Mouse (Mus musculus): ENCODE results near the gene Acadvl.

Acadvl gene

GRCm38 (mm10) chr11:70014880-70015558 lies at the start of gene Acadvl:
Gene Acadvl (minus strand): TSS chr11:70015411.
- DNase-seq (ENCODE audit: extremely low read depth, insufficient read length, low spot score) = peak; percentile 85

DNA sequence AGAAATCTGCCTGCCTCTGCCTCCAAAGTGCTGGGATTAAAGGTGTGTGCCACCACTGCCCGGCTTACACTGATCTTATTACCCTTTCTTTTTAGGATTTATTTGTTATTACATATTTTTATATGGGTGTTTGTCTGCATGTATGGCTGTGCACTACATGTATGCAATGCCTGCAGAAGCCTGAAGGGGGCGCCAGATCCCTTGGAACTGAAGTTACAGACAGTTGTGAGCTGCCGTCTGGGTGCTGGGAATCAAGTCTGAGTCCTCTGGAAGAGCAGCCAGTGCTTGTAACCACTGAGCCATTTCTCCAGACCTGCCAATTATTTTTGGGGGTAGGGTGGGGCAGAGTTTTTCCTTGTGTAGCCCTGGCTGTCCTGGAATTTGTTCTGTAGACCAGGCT lies 47.8 kb upstream of the Acadvl start:
- DNase-seq (ENCODE audit: extremely low read depth, insufficient read length, low spot score) = no peak

DNA sequence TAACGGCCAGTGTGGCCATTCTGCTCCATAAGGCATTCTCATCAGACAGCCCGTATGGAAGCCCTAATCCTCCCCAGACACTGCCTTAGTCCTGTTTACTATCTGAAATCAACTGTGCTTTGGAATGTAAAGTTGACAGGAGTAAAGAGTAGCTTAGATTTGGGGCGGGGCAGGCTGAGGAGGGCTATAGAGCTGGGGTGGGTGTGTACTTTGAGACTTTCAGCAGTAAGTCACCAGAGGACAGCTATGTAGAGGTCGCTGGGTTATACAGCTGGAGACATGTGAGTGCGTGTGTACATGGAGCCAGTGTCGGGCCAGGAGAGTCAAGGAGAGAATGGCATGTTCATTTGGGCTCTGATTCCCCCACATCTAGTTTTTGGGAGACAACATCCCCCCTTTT lies 44.7 kb upstream of the Acadvl start:
- DNase-seq (ENCODE audit: extremely low read depth, insufficient read length, low spot score) = no peak

GRCm38 (mm10) chr11:70057805-70058204 lies 42.6 kb upstream of the Acadvl start:
- no peak for DNase-seq (ENCODE audit: extremely low read depth, insufficient read length, low spot score)

DNA sequence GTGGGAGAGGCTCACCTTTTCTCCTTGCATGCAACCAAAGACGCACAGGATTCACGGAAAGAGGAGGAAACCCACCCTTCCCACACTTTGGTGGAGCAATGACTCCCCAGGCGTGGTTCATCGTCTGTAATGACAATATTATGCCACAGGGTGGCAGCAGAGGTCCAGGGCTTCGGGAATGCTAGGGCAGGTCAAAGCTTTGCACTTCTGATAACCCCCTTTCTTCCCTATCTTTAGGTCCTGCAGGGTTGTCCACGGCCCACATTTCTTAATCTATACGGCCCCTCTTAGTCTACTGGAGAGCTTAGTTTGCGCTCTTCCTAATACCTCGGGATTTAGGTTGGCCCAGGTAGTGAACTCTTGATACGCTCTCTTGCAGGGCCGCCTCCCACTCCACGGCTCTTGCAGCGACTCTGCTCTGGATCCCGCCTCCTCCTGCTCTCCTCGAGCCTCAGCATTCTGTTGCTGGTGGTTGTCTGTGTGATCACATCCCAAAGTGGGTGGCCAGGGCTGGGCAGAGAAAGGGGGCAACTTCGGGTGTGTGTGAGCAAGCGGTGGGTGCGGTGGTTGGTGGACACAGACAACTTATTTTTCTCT lies 40.5 kb upstream of the Acadvl start:
- peak; percentile 36 for DNase-seq (ENCODE audit: extremely low read depth, insufficient read length, low spot score)

GRCm38 (mm10) chr11:70053898-70054570 lies 38.8 kb upstream of the Acadvl start, which contains the start of gene Asgr1:
Gene Asgr1 (plus strand): TSS chr11:70054085.
- DNase-seq (ENCODE audit: extremely low read depth, insufficient read length, low spot score) = no peak

DNA sequence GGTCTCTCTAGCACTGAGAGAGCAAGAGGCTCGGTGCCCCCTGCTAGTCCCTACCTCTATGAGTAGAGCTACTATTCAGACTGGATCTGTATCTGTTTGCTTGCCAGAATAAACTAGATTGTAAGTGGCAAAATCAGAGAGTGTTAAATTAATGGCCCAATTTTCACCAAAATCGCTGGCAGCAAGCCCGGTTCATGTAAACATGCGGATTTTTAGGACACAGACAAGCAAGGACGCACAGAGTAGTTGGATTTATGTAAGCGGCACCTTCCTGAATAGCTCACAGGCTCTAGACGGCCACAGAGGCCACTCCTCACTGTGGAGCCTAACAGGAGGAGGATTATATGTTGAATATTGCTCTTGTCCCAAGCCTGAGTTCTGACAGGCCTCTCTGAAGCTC lies 37.9 kb upstream of the Acadvl start:
- DNase-seq (ENCODE audit: extremely low read depth, insufficient read length, low spot score) = no peak

GRCm38 (mm10) chr11:70049816-70050215 lies 34.6 kb upstream of the Acadvl start:
- DNase-seq (ENCODE audit: extremely low read depth, insufficient read length, low spot score) = no peak

GRCm38 (mm10) chr11:70049366-70049765 lies 34.2 kb upstream of the Acadvl start:
- DNase-seq (ENCODE audit: extremely low read depth, insufficient read length, low spot score) = no peak

DNA sequence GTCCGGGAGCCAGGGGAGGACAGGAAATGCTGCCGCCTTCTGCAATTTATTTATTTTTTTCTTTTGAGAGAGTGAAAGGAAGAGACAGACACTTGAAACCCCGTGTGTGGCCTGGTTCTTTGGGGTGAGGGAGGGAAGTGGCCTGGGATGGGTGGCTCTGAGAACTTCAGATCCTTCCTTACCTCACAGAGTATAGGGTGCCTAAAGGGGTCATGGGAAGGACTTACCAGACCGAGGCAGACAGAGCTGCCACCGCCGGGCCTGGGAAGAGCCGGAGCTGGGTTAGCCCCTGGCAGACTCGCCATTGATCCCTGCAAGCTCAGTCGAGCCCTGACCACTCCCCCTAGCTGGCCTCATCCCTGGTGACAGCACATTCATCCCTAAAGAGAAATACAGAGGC lies 30.2 kb upstream of the Acadvl start:
- DNase-seq (ENCODE audit: extremely low read depth, insufficient read length, low spot score) = no peak

DNA sequence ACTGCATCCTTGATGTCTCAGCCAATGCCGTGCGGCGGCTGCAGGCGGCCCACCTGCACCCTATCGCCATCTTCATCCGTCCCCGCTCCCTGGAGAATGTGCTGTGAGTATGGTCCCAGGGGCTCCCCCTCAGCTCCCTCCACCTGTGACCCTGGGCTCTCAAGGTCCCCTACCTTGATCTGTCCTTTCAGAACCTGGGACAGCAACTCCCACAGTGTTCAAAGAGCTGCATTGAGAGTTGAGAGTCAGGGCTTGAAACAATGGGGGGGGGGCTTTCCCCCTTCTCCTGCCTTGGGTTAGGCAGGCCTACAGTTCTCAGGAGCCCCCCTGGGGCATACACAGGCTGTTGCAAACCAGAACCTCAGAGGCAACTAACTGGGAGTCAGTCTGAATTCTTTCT lies 28.5 kb upstream of the Acadvl start:
- no peak for DNase-seq (ENCODE audit: extremely low read depth, insufficient read length, low spot score)

- DNase-seq (ENCODE audit: extremely low read depth, insufficient read length, low spot score) = no peak
Measured at GRCm38 (mm10) chr11:70042309-70043085, 27.3 kb upstream of the Acadvl start.

GRCm38 (mm10) chr11:70040184-70040583 lies 25.0 kb upstream of the Acadvl start:
- DNase-seq (ENCODE audit: extremely low read depth, insufficient read length, low spot score) = no peak

DNA sequence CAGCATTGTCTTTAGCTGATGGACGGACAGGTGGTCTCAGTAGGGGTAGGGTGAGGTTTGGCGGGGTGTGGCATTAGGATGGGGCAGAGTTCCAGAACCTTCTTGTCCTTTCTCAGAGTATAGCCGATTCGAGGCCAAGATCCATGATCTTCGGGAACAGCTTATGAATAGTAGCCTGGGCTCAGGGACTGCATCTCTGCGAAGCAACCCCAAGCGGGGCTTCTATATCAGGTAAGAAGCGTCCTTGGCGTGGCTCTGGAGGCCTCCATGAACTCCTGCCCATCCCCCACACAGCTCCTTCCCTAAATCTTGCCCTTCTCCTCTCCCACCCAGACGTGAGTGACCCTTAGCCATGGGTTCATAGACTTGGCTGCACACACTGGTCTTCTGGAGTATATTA lies 24.4 kb upstream of the Acadvl start:
- no peak for DNase-seq (ENCODE audit: extremely low read depth, insufficient read length, low spot score)

GRCm38 (mm10) chr11:70038174-70038573 lies 23.0 kb upstream of the Acadvl start:
- no peak for DNase-seq (ENCODE audit: extremely low read depth, insufficient read length, low spot score)

DNA sequence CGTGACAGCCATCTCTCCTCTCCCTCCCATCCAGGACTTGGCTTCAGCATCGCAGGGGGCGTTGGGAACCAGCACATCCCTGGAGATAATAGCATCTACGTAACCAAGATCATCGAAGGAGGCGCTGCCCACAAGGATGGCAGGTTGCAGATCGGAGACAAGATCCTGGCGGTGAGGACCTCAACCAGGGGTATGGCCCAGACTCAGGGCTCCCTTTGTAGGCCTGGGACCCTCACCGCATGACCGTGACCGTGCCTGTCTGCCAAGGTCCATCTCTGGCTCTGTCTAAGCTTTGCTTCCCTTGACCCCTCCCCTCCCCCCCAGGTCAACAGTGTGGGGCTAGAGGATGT lies 16.1 kb upstream of the Acadvl start:
- no peak for DNase-seq (ENCODE audit: extremely low read depth, insufficient read length, low spot score)

DNA sequence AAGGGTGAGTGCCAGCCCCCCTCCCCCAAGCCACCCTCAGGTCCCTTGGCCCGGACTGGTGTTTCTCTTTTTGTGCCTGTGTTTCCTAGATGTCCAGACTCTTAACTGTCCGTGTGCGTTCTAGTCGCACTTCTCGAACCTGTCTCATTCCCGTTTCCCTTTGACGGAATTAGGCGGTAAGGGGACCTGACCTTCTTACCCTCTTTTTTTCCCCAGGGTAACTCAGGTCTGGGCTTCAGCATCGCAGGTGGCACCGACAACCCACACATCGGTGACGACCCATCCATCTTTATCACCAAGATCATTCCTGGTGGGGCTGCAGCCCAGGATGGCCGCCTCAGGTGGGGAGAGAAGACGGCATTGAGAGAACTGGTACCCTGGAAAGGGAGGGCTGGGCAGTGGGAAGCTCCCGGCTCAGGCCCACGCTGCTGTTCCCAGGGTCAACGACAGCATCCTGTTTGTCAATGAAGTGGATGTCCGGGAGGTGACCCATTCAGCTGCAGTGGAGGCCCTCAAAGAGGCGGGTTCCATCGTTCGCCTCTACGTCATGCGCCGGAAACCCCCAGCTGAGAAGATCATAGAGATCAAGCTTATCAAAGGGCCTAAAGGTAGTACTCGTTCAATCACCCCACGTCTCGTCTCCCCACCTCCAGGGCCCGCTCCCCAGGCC lies 15.6 kb upstream of the Acadvl start:
- no peak for DNase-seq (ENCODE audit: extremely low read depth, insufficient read length, low spot score)

- no peak for DNase-seq (ENCODE audit: extremely low read depth, insufficient read length, low spot score)
Measured at GRCm38 (mm10) chr11:70029829-70030550, 14.8 kb upstream of the Acadvl start.

DNA sequence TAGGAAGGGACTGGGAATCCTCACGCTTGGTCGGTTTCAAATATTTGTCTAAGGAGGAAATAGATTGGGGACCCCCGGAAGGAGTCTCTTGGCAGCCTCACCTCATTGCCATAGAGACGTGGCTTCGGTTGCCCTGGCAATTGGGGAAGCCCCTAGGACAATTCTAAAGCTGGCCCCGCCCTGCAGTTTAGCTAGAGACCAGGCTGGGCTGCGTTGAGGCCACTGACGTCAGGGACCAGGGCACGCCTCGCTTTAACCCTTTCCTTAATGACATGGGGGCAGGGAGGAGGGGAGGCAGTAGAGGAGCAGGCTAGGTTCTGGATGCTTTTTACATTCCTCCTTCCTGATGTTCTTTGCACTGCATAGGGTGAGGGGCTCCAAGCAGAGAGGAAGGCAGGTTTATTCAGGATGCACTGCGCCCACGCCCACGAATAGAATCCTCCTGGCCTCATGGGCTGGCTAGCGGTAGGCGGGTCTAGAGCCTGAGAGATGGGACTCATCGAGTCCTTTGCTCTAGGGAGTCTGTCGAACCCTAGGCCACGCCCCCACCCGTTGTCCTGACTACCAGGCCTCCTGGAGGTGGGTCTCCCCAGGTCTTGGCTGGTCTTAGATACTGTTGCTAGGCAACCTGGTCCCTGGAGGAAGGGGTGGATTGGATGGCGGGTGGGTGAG lies 14.1 kb upstream of the Acadvl start:
- peak; percentile 64 for DNase-seq (ENCODE audit: extremely low read depth, insufficient read length, low spot score)

Measured in 3134 (cell line).